Mouse (Mus musculus) MEL-GATA-1-ER (cell line): ENCODE measurements around the gene Rab7.

Experiments used
- DNase-seq: peaks from one replicate; pipeline ENCODE4 v3.0.0-alpha.2; 2012; ENCODE audit warnings: low read depth; ENCODE audit errors: extremely low read depth

The Rab7 gene

GRCm38 (mm10) chr6:88044577-88045405 lies at the start of gene Rab7:
Gene Rab7, minus strand, starts transcription at chr6:88045270.
- DNase-seq, result peak; percentile 92

- no peak for DNase-seq
Observed at GRCm38 (mm10) chr6:88088971-88089370, 43.9 kb upstream of the Rab7 start.

- DNase-seq, result peak; percentile 84
Observed at GRCm38 (mm10) chr6:88084278-88085151, 39.4 kb upstream of the Rab7 start, which contains the start of gene Rpn1. Gene Rpn1, plus strand, starts transcription at chr6:88084482.

DNA sequence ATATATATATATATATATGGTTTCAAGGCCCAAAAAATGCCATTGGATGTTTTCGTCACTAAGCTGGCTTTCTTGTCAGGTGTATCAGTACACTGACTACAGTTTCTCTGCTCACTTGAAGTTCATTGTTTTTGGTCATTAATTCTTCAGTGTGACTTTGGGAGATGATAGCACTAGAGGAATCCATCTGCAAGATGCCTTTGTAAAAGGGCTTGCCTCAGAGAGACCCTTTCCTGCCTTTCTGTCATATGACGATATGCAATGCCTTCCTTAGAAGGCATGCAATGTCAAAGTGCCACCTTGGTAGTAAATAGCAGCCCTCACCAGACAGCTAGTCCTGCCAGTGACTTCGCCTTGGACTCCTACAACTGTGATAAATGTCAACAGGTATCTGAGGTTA lies 38.6 kb upstream of the Rab7 start:
- no peak for DNase-seq

- no peak for DNase-seq
Observed at GRCm38 (mm10) chr6:88083095-88083494, 38.0 kb upstream of the Rab7 start.

DNA sequence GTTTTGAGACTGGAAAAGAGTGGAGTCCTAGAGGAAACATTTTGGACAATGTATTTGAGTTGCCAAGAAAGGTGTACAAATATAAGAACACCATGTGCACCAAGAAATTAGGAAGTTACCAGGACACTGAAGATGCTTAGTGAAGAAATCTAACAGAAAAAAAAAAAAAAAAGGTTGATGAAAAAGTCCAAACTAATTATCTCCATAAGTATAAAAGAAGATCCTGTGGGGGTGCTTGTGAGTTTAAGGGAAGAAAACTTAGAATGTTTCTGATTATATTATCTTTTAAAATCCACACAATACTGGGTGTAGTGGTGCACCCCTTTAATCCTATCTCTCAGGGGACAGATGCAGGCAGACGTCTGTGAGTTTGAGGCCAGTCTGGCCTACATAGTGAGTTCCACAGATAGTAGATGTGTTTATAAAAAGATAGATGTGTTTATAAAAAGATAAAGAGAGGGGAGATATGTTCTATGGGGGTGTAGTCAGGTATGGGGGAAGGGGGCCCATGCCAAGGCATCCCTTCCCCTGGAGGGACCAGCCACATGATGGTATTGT lies 31.0 kb upstream of the Rab7 start:
- no peak for DNase-seq

- peak; percentile 93 for DNase-seq
Observed at GRCm38 (mm10) chr6:88074752-88075554, 29.9 kb upstream of the Rab7 start.

GRCm38 (mm10) chr6:88071216-88071615 lies 26.1 kb upstream of the Rab7 start:
- DNase-seq, result no peak

DNA sequence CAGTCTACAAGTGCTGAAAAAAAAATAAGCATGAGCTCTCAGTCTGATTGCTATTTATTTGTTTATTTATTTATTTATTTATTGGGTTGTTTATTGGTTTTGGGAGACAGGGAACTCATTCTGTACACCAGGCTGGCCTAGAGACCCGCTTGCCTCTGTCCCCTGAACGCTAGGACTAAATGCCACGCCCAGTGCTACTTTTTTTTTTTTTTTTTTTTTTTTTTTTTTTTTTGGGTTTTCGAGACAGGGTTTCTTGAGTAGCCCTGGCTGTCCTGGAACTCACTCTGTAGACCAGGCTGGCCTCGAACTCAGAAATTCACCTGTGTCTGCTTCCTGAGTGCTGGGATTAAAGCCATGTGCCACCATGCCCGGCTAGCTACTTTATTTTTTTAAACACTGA lies 25.4 kb upstream of the Rab7 start:
- no peak for DNase-seq

GRCm38 (mm10) chr6:88068739-88069138 lies 23.7 kb upstream of the Rab7 start:
- DNase-seq, result no peak

DNA sequence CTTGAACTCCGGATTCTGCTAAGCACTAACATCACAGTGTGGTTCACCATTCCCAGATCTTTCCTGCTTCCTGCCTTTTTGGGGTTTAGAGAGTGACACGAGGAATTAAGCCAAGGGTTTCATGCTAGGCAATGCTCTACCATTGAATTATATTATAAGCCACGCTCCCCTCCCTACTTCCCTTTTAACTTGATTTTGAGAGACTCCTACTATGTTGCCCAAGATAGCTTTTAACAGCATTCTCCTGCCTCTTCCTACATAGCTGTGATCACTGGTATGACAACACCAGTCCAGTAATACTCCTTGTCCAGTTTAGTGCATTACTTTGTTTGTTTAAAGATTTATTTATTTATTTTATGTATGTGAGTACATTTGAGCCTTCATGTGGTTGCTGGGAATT lies 22.7 kb upstream of the Rab7 start:
- DNase-seq, result no peak

- DNase-seq, result no peak
Observed at GRCm38 (mm10) chr6:88065968-88066367, 20.9 kb upstream of the Rab7 start.

GRCm38 (mm10) chr6:88065116-88065515 lies 20.0 kb upstream of the Rab7 start:
- peak; percentile 48 for DNase-seq

DNA sequence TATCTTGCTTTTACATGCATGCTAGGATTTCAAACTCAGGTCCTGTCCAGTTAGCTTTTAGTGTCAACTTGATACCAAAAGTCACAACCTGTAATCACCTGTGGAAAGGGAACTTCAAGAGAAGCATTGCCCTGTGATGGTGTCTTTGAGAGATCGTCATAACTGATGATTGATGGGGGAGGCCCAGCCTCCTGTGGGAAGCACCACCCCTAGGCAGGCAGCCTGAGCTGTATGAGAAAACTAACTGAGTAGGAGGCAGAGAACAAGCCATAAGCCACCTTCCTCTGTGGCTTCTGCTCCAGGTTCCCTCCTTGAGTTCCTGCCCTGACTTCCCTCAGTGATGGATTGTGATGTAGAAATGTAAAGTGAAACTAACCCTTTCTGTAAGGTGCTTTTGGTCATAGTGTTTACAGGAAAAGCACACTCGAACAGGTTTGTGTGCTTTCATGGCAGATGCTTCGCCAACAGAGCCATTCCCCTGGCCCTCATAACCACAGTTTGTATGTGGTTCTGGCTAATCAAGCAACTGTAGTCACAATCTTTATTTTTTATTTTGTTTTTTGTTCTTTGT lies 19.1 kb upstream of the Rab7 start:
- DNase-seq, result no peak

DNA sequence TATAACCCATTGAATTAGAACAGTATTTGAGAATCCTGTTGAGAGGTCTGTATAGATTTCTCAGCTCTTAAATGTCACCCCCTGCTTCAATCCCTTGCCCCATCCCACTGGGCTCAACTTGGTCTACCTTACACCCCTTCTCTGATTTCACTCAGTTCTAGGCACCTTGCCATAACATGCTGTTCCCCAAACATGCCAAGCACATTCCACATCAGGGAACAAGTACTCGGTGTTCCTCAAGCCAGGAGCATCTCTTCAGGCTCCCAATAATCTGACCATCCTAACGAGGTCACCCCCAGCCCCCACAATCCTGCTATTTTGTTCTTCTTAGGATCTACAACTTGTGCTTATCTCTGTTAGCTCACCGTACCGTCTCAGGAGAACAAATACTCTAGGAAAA lies 17.3 kb upstream of the Rab7 start:
- no peak for DNase-seq

- DNase-seq, result no peak
Observed at GRCm38 (mm10) chr6:88061406-88061805, 16.3 kb upstream of the Rab7 start.

- no peak for DNase-seq
Observed at GRCm38 (mm10) chr6:88060602-88061001, 15.5 kb upstream of the Rab7 start.

DNA sequence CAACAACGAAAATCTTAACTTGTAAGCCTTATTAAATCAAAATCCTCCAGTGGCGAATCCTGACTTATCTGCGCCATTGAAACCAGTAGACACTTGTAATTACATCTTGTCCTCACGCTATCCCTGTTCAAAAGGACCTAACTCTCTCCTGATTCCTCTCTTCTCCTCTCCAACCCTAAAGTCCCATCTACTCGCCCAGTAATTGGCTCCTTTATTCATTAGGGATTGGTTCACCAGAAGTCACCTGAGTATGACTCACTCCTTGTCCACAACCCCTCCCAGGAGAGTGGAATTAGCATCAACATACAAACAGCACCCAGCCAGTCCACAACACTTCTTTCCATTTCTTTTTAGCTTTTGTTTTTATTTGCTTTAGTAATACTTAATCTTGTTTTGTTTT lies 14.8 kb upstream of the Rab7 start:
- DNase-seq, result no peak

DNA sequence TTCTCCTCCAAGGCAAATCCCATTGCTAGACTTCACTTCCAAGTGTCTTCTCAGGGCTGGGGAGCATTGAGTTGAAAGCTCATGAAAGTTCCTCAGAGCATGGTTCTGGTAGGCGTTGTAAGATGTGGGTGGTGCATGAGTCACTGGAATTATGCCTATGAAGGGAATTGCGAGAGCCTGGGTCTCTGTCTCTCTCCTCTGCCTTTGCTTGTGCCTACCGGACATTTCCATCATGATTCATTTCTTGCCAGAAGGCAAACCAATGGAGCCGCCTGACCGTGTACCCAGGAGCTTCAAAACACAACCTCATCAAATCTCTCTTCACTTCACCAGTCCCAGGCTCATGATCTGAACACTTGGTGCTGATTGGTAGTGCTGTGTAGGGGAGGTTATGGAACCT lies 11.8 kb upstream of the Rab7 start:
- no peak for DNase-seq

- DNase-seq, result no peak
Observed at GRCm38 (mm10) chr6:88055663-88056062, 10.6 kb upstream of the Rab7 start.
